Mouse (Mus musculus): ENCODE measurements around the gene Atp5e.

DNA sequence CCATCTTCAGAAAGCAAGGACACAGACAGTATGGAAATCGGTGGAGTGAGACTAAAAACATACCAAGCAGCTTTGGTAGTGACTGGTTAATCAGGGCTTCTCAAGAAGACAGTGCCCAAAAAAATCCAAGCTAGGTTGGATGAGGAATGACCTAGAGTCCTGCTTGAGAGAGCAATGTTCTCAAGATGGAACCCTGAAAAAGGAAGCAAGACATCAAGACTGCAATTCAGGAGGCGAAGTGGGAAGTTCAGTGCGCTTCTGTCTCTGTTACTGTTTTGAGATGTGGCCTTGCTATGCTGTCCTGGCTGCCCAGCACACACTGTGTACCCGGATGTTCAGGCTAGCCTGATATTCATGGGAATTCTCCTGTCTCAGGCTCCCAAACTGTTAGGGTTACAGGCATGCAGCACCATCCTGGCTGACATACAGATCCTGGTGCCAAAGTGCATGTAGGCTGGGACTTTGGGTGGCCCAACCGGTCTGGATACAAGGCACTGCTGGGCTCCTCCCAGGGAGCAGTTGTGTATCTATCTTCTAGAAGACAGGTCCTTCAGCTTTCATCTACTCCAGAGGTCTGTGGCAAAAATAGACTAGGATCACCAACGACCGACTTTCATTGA, 7.0 kb upstream of the Atp5e start:
- TF ChIP-seq CTCF (IDR thresholded peaks at IDR 0.05; ENCODE audit: low read depth, low read length) (no peak), POLR2A (IDR thresholded peaks at IDR 0.05; ENCODE audit: extremely low read depth, insufficient read depth, low read length) (no peak)
